Mouse (Mus musculus): Measurements from ENCODE around the gene Noct.
"Not testable (repeated sequence)": the region's sequence is repeated elsewhere in the genome, so short reads cannot be mapped to it uniquely, and the experiment has no call there.

The Noct gene

DNA sequence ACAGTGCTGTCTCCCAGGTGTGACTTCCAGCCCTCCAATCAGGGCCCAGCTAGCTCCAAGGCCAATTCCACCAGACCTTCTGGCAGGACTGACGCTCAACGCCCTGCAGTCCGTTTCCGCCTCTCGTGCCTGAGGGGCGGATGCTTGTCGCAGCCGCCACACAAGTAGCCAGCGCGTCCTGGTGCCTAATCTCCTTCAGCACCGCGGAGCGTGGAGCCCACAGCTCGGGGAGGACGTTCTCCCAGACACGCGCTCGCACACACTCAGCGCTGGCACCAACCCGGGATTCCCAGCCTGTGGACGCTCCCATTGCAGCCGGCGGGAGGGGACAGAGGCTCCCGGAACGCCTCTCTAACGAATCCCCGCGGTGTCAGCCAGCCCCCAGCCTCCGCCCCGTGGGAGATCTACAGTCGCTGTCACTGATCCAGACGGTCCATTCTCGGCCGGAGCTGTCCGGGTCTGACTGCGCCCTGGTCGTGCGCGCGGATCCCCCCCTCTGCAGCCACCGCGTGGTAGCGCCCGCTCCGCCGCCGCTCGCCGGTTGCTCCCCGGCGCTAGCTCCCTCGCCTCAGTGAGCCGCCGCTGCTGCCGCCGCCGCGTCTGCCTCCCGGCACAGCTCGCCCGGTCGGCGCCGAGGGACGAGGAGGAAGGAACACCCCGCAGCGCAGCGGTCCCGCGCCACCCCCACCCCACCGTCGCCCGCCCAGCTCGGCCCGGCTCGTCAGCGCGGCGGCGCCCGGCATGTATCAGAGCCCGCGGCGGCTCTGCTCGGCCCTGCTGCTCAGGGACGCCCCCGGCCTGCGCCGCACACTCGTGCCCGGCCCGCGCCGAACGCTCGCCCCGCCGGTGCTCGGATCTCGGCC lies at the start of gene Noct:
Gene Noct, plus strand, starts transcription at position 85 of the 863 bp plus-strand sequence.
- peak; percentile 89 to 91 for DNase-seq (ENCODE audit: low spot score in 2 of 2)

DNA sequence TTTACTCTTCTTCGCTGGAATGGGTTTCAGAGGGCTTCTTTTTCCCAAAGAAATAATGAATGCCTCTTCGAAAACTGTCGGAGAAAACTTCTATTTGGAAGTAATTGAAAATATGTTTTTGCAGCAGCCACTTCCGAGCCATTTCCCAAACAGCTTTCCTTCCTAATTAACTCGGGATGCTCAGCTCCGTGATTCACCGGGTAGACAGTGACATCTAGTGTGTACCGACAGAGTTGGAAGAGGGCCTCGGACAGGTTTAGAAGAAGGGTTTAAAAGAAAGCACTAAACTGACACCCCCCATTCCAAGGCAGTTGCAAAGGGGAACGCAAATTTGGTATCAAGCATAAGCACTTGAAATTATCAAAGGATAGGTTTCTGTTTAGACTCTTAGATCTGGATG lies 46.1 kb upstream of the Noct start:
- peak in 1 of 2 experiments; percentile 51 for DNase-seq (ENCODE audit: low spot score in 2 of 2)

DNA sequence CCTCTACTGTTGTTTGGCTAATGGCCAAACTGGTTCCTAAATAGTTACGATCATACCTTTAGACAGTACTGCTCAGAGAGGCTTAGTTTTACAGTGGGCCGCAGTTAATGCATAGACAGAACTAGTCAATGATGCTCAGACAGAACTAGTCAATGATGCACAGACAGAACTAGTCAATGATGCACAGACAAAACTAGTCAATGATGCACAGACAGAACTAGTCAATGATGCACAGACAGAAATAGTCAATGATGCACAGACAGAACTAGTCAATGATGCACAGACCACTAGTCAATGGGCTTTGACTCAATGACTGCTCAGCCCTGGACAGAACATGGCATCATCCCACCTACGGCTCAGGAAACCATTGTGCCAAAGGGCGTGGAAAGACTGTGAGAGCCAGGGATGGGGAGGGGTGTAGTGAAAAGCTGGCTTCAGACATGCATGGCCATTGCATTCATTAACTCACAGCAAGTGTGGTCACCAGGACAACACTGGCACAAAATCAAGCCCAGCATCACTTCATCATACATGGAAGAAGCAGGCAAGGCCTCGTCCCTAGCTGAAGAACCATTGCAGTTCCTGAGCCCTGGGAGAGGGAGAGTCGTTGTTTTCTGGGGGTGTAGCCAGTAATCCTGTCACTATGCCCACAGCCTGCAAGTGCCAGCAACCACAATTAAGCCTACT lies 44.6 kb upstream of the Noct start:
- DNase-seq (ENCODE audit: low spot score in 2 of 2), result no peak

DNA sequence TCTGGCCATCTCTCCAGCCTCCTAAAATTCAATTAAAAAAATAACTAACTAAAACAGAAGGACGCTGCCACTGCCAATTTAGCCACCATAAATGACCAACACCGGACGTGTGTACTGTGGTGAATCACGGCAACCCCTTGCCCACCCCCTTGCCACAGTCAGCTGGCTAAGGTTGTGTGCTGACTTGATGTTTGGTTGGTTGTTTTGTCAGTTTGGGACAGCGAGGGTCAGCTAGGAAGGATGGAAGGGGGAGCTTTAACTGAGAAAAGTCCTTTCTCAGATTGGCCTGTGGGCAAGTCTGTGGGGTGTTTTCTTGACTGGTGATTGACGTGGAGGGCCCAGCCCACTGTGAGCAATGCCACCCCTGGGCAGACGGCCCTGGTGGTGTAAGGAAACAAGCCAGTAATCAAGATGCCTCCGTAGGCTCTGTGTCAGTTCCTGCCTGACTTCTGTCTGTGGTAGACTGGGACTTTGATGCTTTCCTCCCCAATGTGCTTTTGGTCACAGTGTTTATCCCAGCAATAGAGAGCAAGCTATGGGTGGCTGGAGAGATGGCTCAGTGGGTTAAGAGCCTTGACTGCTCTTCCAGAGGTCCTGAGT lies 43.8 kb upstream of the Noct start:
- DNase-seq (ENCODE audit: low spot score in 2 of 2), result no peak

- DNase-seq (ENCODE audit: low spot score in 2 of 2), result no peak
These were observed 41.8 kb upstream of the Noct start for GRCm38 (mm10) chr3:51182455-51182854.

- DNase-seq (ENCODE audit: low spot score in 2 of 2), result not testable (repeated sequence)
These were observed 40.7 kb upstream of the Noct start for GRCm38 (mm10) chr3:51183508-51183907.

GRCm38 (mm10) chr3:51183967-51184366 lies 40.3 kb upstream of the Noct start:
- not testable (repeated sequence) for DNase-seq (ENCODE audit: low spot score in 2 of 2)

GRCm38 (mm10) chr3:51184715-51185114 lies 39.5 kb upstream of the Noct start:
- no peak for DNase-seq (ENCODE audit: low spot score in 2 of 2)

- DNase-seq (ENCODE audit: low spot score in 2 of 2), result no peak
These were observed 38.8 kb upstream of the Noct start for GRCm38 (mm10) chr3:51185406-51185805.

- no peak for DNase-seq (ENCODE audit: low spot score in 2 of 2)
These were observed 30.2 kb upstream of the Noct start for GRCm38 (mm10) chr3:51194075-51194474.

GRCm38 (mm10) chr3:51195321-51195720 lies 28.9 kb upstream of the Noct start:
- DNase-seq (ENCODE audit: low spot score in 2 of 2), result peak; percentile 88 to 89

DNA sequence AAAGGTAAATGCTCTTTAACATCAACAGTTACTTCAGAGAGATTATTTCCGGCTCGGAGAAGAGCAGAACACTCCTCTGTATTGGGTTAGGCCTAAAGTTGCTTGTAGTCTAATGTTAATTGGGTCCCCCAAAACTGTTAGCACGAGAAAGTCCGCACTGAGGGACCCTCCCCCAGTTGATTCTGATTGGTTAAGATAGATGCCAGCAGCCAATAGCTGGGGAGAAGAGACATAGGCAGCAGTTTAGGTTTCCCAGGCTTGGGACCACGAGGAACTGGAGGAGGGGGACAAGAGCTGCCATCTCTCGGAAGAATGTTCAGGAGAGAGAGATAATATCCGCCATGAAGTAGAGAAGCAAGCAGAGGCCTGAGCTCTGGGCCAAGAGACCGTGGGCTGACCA lies 28.5 kb upstream of the Noct start:
- DNase-seq (ENCODE audit: low spot score in 2 of 2), result peak; percentile 30 to 44

- DNase-seq (ENCODE audit: low spot score in 2 of 2), result no peak
These were observed 27.5 kb upstream of the Noct start for GRCm38 (mm10) chr3:51196724-51197111.

DNA sequence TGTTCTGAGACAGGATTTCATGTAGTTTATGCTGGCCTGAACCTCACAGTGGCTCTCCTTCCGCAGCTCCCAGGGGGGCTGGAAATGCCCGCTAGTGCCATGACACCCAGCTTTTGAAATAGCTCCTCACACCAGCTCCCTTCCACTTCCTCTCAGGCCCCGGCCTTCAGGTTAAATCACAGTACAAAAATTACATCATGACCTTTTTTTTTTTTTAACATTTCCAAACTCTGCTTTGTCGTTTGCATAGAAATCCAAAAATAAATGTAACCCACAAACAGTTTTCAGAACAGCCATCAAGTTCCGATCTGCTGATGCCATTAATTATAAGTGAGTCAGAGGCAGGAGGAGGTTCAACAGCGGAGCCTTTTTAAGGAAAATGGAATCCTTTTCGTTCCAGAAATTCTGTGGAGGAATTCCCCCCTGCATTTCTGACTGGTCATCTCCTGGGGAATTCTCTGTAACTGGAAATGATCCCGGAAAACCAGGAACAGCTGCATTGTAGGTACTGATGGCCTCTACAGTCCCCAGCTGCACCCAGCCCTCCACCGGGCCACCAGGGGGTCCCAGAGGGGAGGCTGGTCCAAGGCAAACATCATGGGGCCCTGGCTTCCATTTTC lies 27.0 kb upstream of the Noct start:
- DNase-seq (ENCODE audit: low spot score in 2 of 2), result peak in 1 of 2 experiments; percentile 16

DNA sequence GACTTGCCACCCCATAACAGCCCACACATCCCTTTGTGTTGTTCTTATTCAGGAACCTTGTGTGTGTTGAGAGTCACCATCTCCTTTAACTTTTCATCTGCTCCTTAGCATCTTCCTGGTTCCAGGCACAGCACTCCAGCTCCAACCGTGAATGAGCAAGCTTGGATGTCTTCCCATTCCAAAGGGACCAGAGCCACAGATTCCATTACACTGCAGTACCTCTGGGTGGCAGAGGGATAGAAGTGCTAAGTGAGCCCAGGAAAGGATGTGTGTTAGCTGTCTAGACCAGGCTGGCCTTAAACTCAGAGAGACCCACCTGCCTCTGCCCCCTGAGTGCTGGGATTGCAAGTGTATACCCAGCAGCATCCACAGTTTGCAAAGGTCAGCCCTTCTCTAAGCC lies 26.0 kb upstream of the Noct start:
- peak in 1 of 2 experiments; percentile 37 for DNase-seq (ENCODE audit: low spot score in 2 of 2)

DNA sequence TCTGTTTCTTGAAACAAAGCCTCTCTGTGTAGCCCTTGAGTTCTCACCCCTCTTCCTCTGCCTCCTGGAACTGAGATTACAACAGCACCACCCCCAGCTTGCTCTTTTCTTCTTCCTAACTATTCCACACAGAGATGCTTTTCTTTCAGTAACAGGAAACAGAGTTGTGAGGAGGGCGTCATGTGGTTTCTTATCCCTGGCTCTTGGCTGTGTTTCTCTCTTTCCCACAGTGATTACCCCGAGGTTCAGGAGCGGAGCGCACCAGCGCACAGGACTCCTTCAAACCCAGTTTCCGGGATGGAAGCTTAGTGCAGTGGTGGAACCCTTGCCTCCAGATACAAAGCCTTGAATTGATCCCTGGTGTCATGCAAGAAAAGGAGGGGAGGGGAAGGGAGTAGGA lies 25.1 kb upstream of the Noct start:
- no peak for DNase-seq (ENCODE audit: low spot score in 2 of 2)

DNA sequence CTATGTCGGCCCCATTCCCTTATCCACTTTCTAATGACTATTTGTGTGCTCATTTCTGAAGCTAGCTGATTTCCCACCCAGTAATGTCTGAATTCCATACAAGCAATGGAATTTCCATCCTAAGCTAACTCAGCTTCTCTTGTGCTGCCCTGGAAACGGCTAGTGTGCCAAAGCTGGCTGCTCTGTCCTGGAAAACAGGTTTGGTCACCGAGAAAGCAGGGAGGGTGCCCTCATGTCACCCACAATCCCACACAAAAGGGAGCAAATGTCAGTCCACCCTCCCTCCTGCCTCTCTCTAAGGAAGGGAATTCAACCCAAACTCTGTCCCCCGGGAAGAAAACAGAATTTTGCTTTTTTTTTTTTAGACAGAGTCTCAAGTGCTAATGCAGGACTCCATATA lies 23.9 kb upstream of the Noct start:
- no peak for DNase-seq (ENCODE audit: low spot score in 2 of 2)

DNA sequence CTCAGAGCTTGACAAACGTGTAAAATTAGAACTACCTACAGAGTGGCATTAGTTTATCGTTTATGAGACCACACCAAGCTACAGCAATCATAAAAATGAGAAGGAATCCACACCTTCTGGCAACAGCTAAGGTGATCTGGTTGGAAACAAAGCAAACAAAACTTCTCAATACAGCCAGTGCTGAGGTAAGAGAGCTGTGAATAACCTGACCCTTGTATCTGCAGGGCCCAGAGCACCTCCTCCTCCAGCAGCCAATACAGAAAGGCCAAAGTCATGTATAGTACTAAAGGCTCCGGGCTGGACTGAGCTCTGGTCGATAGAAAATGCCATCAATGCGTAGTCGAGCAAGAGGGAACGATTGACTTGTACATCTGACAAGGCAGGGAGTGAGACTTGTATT lies 23.4 kb upstream of the Noct start:
- DNase-seq (ENCODE audit: low spot score in 2 of 2), result no peak

DNA sequence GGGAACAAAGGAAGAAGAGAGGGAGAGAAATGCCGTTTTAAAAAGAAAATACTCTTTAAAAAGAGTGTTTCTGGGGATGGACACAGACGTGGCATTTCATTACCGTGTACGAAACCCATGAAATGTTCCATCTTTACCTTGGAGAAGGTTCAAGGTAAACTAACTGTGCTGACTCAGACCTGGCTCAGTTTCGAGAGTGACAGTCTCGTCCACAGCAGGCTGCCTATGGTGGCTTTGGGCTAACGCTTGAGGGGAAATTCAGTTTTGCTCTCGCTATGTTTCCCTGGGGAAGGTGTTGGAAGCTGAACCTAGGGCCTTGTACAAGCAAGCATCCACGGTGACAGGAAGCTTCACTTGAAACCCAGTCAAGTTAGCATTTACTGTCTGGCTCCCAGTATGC lies 22.3 kb upstream of the Noct start:
- DNase-seq (ENCODE audit: low spot score in 2 of 2), result no peak

DNA sequence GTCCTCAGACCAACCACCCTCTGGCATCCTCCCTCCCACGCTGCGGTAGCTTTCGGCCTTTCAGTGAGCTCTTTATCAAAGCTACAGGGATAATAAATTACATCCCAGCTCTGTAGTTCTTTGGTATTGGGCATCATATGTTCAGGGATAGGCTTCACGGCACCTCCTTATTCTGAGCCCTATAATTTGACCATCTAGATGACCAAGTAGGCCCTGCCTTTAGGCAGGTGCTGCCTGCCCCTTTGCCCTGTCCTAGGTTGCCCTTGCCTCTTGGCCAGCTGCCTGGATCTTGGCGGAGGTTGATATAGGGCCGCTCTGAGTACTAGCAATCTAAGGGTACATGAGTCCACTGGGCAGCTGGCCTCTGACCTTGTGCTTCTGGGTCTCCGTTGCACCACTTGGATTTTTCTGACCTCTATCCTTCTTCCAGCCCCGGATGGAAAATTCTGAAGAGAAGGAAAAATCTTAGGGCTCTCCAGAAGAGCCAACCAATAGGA lies 21.7 kb upstream of the Noct start:
- DNase-seq (ENCODE audit: low spot score in 2 of 2), result no peak

- DNase-seq (ENCODE audit: low spot score in 2 of 2), result no peak
These were observed 20.3 kb upstream of the Noct start for GRCm38 (mm10) chr3:51203906-51204305.

GRCm38 (mm10) chr3:51204441-51204840 lies 19.8 kb upstream of the Noct start:
- DNase-seq (ENCODE audit: low spot score in 2 of 2), result no peak

Data from right cerebral cortex, adult 2 months (tissue).